Mouse (Mus musculus) hindbrain, postnatal 0 days (tissue): Measurements from ENCODE around the gene Gstt3. TPM values are rescaled to one million over a fixed set of nuclear protein-coding genes. Genes with fewer than 3 reads are reported as not detected.

ENCODE experiments used
- ATAC-seq: fragments of 200-750 bp; cut with Nextera tagmentation; 2 replicates; pipeline ENCODE4 v1.8.0; 2017; ENCODE audit warnings: mild to moderate bottlenecking, moderate TSS enrichment, moderate library complexity
- DNase-seq: peaks from one replicate; pipeline ENCODE4 v3.0.0-alpha.2; 2015; ENCODE audit warnings: low spot score
- H3K27ac ChIP-seq: fragments of 300-500 bp; sonication (generic); 2 replicates; pipeline ENCODE4 v1.5.1; 2014; ENCODE audit warnings: mild to moderate bottlenecking
- H3K27me3 ChIP-seq: fragments of 300-500 bp; sonication (generic); 2 replicates; pipeline ENCODE4 v1.6.1; 2014; ENCODE audit warnings: low read length, mixed read lengths; ENCODE audit not compliant: insufficient read depth
- H3K36me3 ChIP-seq: fragments of 300-500 bp; sonication (generic); 2 replicates; pipeline ENCODE4 v1.6.1; 2014; ENCODE audit warnings: low read length, mixed read lengths; ENCODE audit not compliant: insufficient read depth
- H3K4me1 ChIP-seq: fragments of 300-500 bp; sonication (generic); 2 replicates; pipeline ENCODE4 v1.6.1; 2014; ENCODE audit warnings: antibody characterized with exemption, low read length, mixed read lengths; ENCODE audit not compliant: insufficient read depth
- H3K4me2 ChIP-seq: fragments of 300-500 bp; sonication (generic); 2 replicates; pipeline ENCODE4 v1.6.1; 2014; ENCODE audit warnings: low read depth, mild to moderate bottlenecking, low read length, moderate library complexity, mixed read lengths
- H3K4me3 ChIP-seq: fragments of 300-500 bp; sonication (generic); 2 replicates; pipeline ENCODE4 v1.5.1; 2014; ENCODE audit warnings: low read length
- H3K9ac ChIP-seq: fragments of 300-500 bp; sonication (generic); replicated peaks from 2 replicates; pipeline ENCODE4 v1.6.1; 2014; ENCODE audit warnings: mild to moderate bottlenecking, low read length, moderate library complexity, mixed read lengths
- H3K9me3 ChIP-seq: fragments of 300-500 bp; sonication (generic); 2 replicates; pipeline ENCODE4 v1.6.1; 2016; ENCODE audit warnings: low read length, mixed read lengths
- CTCF ChIP-seq: IDR thresholded peaks from 2 replicates; pipeline ENCODE4 v1.5.1; 2016; ENCODE audit warnings: antibody characterized with exemption, control low read depth, low read depth
- WGBS: fragments of 180-500 bp; shearing (Covaris S2); extraction: QIAGEN DNeasy Blood & Tissue Kit; methylation state at CpG from one replicate; pipeline ENCODE4 v1.1.7; 2014; 5-methylcytosine and 5-hydroxymethylcytosine counted together
- polyA plus RNA-seq: library from polyadenylated mRNA; unstranded; fragments of >200 nt; fragmentation: Nextera tagmentation; extraction: Ambion mirVana; gene quantifications from 2 replicates; pipeline ENCODE4 v1.2.1, GENCODE M21; 2015
- total RNA-seq: library from RNA; depleted of rRNA; stranded (reverse); fragments of >200 nt; gene quantifications from 2 replicates; pipeline ENCODE4 v1.2.3, GENCODE M21; 2014

Gene Gstt3
- total and polyA plus RNA-seq, 2 experiments from 2014 or later = 1.8 to 4.2 TPM

- H3K27ac ChIP-seq = no peak overlapping the region
- H3K27me3 ChIP-seq = no peaks in the 10 kb centered on the region
- no peak overlapping the region for H3K4me3 ChIP-seq
- H3K4me2 ChIP-seq = no peak overlapping the region
- WGBS = 88% methylated on average over 6 of the region's 6 CpGs
- H3K9me3 ChIP-seq = no peaks in the 10 kb centered on the region
- DNase-seq (no peak), ATAC-seq (no peak)
- H3K4me1 ChIP-seq = no peaks in the 10 kb centered on the region
- TF ChIP-seq CTCF = no peak
- no peak overlapping the region for H3K9ac ChIP-seq
- H3K36me3 ChIP-seq = no peaks in the 10 kb centered on the region
Measured at GRCm38 (mm10) chr10:75766856-75767255, 14.4 kb downstream of the Gstt3 start.

GRCm38 (mm10) chr10:75764519-75765473 is 16.4 kb downstream of the Gstt3 start:
- H3K27ac ChIP-seq = peak overlapping the region; percentile 85
- H3K4me2 ChIP-seq = peak overlapping the region; percentile 87
- H3K27me3 ChIP-seq = no peaks in the 10 kb centered on the region
- H3K4me3 ChIP-seq = peak overlapping the region; percentile 87
- ATAC-seq (peak; percentile 46), DNase-seq (peak; percentile 90)
- H3K9me3 ChIP-seq = no peaks in the 10 kb centered on the region
- peak overlapping the region; percentile 89 for H3K9ac ChIP-seq
- no peaks in the 10 kb centered on the region for H3K4me1 ChIP-seq
- 1% methylated on average over 27 of the region's 27 CpGs for WGBS
- no peaks in the 10 kb centered on the region for H3K36me3 ChIP-seq
- TF ChIP-seq CTCF = peak; percentile 79

DNA sequence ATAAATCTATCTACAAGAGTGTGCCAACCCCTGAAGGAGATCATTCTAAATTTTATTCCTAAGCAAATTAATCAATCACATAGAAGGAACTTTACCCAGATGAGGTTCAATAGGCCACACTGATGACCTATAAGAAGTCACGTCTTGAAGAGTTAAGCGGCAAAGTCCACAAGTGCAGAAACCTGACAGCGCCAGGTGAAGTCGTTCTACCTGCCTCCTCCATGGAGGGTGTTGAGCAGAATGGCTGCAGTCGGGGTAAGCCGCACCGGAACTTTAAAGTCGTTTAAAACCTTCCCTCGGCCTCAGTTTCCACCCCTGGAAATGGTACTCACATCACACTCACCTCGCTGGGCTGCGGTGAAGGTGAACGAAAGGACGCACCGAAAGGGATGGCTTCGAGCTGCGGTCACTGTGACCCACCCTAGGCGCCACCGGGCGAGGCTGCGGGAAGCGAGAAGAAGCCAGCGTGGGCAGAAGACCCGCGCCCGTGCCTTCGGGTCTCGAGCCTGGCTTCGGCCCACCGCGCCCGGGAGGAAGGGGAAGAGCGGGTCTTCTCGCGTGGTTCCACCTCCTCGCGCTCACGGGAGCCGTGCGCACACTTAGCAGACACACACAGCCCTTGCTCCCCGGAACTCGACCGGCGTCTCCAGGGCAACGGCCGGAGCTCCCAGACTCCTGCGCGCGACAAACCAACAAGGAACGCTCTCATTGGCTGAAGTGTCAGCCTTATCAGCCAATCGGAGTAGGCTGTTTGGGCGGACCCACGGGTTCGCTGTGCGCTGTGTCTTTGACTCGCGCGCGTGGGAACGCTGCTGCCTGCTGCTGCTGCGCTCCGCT is 17.3 kb downstream of the Gstt3 start, which contains the start of gene Cabin1:
Cabin1 (minus strand) TSS at position 660 of the 837 bp plus-strand sequence.
- peak within 1 kb of the TSS; percentile 89 for H3K9ac ChIP-seq
- no peaks in the 10 kb centered on the region for H3K27me3 ChIP-seq
- no peak for TF ChIP-seq CTCF
- peak within 1 kb of the TSS; percentile 87 for H3K4me3 ChIP-seq
- no peaks in the 10 kb centered on the region for H3K36me3 ChIP-seq
- DNase-seq = peak; percentile 99
- ATAC-seq = peak; percentile 99
- peak within 1 kb of the TSS; percentile 87 for H3K4me2 ChIP-seq
- no peaks in the 10 kb centered on the region for H3K4me1 ChIP-seq
- WGBS = under 1% methylated on average over 60 of the region's 61 CpGs
- no peaks in the 10 kb centered on the region for H3K9me3 ChIP-seq
- peak within 1 kb of the TSS; percentile 85 for H3K27ac ChIP-seq

DNA sequence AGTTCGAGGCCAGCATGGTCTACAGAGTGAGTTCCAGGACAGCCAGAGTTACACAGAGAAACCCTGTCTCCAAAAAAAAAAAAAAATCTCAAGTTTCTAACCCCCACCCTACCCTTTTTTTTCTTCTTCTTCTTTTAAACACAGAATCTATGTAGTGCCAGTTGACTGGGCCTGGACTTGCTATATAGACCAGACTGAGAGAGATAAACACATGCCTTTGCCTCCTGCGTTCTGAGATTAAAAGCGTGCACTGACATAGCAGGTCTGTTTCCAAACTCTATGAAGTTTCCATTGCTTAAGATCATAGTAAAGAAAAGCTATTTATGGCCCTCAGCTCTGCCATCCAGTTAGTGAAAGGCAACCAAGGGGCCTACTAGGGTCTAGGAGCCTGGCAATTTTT is 18.8 kb downstream of the Gstt3 start:
- DNase-seq = no peak
- no peak overlapping the region for H3K27ac ChIP-seq
- no peak overlapping the region for H3K9ac ChIP-seq
- no peaks in the 10 kb centered on the region for H3K36me3 ChIP-seq
- 0 out of 2 replicates have a peak overlapping the region, but pooled peaks have one; percentile 87 for H3K4me2 ChIP-seq
- no peak for TF ChIP-seq CTCF
- H3K9me3 ChIP-seq = no peaks in the 10 kb centered on the region
- WGBS = 96% methylated on average over 3 of the region's 3 CpGs
- H3K27me3 ChIP-seq = no peaks in the 10 kb centered on the region
- no peaks in the 10 kb centered on the region for H3K4me1 ChIP-seq
- no peak overlapping the region for H3K4me3 ChIP-seq
- no peak for ATAC-seq

- Histone ChIP-seq H3K27me3 (no peaks in the 10 kb centered on the region), H3K27ac (no peak overlapping the region), H3K4me2 (no peak overlapping the region), H3K4me1 (no peaks in the 10 kb centered on the region), H3K9me3 (no peaks in the 10 kb centered on the region), H3K4me3 (no peak overlapping the region), H3K9ac (no peak overlapping the region), H3K36me3 (0 out of 2 replicates have a peak, but pooled peaks cover 4% of the 10 kb centered on the region)
- TF ChIP-seq CTCF = peak; percentile 31
- ATAC-seq = no peak
- no peak for DNase-seq
- WGBS = over 99% methylated on average over 3 of the region's 3 CpGs
Measured at GRCm38 (mm10) chr10:75760311-75760710, 20.9 kb downstream of the Gstt3 start.

GRCm38 (mm10) chr10:75756719-75757118 is 24.5 kb downstream of the Gstt3 start:
- DNase-seq = no peak
- Histone ChIP-seq H3K27me3 (no peaks in the 10 kb centered on the region), H3K4me1 (no peaks in the 10 kb centered on the region), H3K36me3 (peaks cover 36% of the 10 kb centered on the region), H3K4me3 (no peak overlapping the region), H3K4me2 (no peak overlapping the region), H3K27ac (no peak overlapping the region), H3K9ac (no peak overlapping the region), H3K9me3 (no peaks in the 10 kb centered on the region)
- ATAC-seq = no peak
- no peak for TF ChIP-seq CTCF
- WGBS = 94% methylated on average over 11 of the region's 11 CpGs
